Mouse (Mus musculus) embryonic facial prominence, embryonic 10.5 days (tissue): ENCODE results near the gene Atxn1. TPM values are rescaled to one million over a fixed set of nuclear protein-coding genes. Genes with fewer than 3 reads are reported as not detected.

Experiments
- DNase-seq: peaks from one replicate; pipeline ENCODE4 v3.0.0-alpha.2; 2017; ENCODE audit warnings: low spot score
- H3K27ac ChIP-seq: fragments of 300-500 bp; sonication (generic); replicated peaks from 2 replicates; pipeline ENCODE4 v1.5.1; 2016; ENCODE audit warnings: mild to moderate bottlenecking
- H3K27me3 ChIP-seq: fragments of 300-500 bp; sonication (generic); replicated peaks from 2 replicates; pipeline ENCODE4 v1.6.1; 2016; ENCODE audit warnings: low read depth, mild to moderate bottlenecking; ENCODE audit not compliant: poor library complexity, severe bottlenecking
- H3K36me3 ChIP-seq: fragments of 300-500 bp; sonication (generic); replicated peaks from 2 replicates; pipeline ENCODE4 v1.6.1; 2016; ENCODE audit warnings: mild to moderate bottlenecking, moderate library complexity
- H3K4me1 ChIP-seq: fragments of 300-500 bp; sonication (generic); 2 replicates; pipeline ENCODE4 v1.6.1; 2016
- H3K4me3 ChIP-seq: fragments of 300-500 bp; sonication (generic); 2 replicates; pipeline ENCODE4 v1.5.1; 2016; ENCODE audit warnings: mild to moderate bottlenecking, moderate library complexity
- H3K9me3 ChIP-seq: fragments of 300-500 bp; sonication (generic); 2 replicates; pipeline ENCODE4 v1.6.1; 2016; ENCODE audit warnings: mild to moderate bottlenecking
- WGBS: fragments of 180-500 bp; shearing (Covaris S2); methylation state at CpG from one replicate; pipeline ENCODE4 v1.1.7; 2016; 5-methylcytosine and 5-hydroxymethylcytosine counted together
- polyA plus RNA-seq: library from polyadenylated mRNA; unstranded; fragments of >200 nt; fragmentation: Nextera tagmentation; extraction: Ambion mirVana; gene quantifications from 2 replicates; pipeline ENCODE4 v1.2.1, GENCODE M21; 2016

Gene Atxn1
- polyA plus RNA-seq, 1 experiment from 2014 or later, result 1.1 TPM

- 76% methylated on average over 4 of the region's 4 CpGs for WGBS
- no peaks in the 10 kb centered on the region for H3K9me3 ChIP-seq
- H3K4me1 ChIP-seq, result no peaks in the 10 kb centered on the region
- H3K4me3 ChIP-seq, result no peak overlapping the region
- DNase-seq, result no peak
- no peak overlapping the region for H3K27ac ChIP-seq
- no peaks in the 10 kb centered on the region for H3K27me3 ChIP-seq
- H3K36me3 ChIP-seq, result no peaks in the 10 kb centered on the region
These were observed 406.4 kb downstream of the Atxn1 start for GRCm38 (mm10) chr13:45558367-45558766.

- Histone ChIP-seq H3K4me3 (no peak overlapping the region), H3K9me3 (no peaks in the 10 kb centered on the region), H3K27ac (no peak overlapping the region), H3K4me1 (no peaks in the 10 kb centered on the region), H3K36me3 (no peaks in the 10 kb centered on the region), H3K27me3 (no peaks in the 10 kb centered on the region)
- 79% methylated on average over 7 of the region's 7 CpGs for WGBS
- no peak for DNase-seq
These were observed 411.1 kb downstream of the Atxn1 start for GRCm38 (mm10) chr13:45553674-45554073.

GRCm38 (mm10) chr13:45547549-45547948 is 417.3 kb downstream of the Atxn1 start:
- DNase-seq, result no peak
- no peaks in the 10 kb centered on the region for H3K36me3 ChIP-seq
- no peaks in the 10 kb centered on the region for H3K27me3 ChIP-seq
- no peaks in the 10 kb centered on the region for H3K9me3 ChIP-seq
- H3K4me3 ChIP-seq, result no peak overlapping the region
- 78% methylated on average over 5 of the region's 5 CpGs for WGBS
- no peak overlapping the region for H3K27ac ChIP-seq
- 0 out of 2 replicates have a peak, but pooled peaks cover 3% of the 10 kb centered on the region for H3K4me1 ChIP-seq

- no peak for DNase-seq
- WGBS, result 88% methylated on average over 4 of the region's 4 CpGs
- no peaks in the 10 kb centered on the region for H3K9me3 ChIP-seq
- H3K36me3 ChIP-seq, result no peaks in the 10 kb centered on the region
- 0 out of 2 replicates have a peak, but pooled peaks cover 3% of the 10 kb centered on the region for H3K4me1 ChIP-seq
- no peaks in the 10 kb centered on the region for H3K27me3 ChIP-seq
- H3K4me3 ChIP-seq, result no peak overlapping the region
- H3K27ac ChIP-seq, result no peak overlapping the region
These were observed 417.9 kb downstream of the Atxn1 start for GRCm38 (mm10) chr13:45546946-45547345.

- no peak for DNase-seq
- Histone ChIP-seq H3K27me3 (no peaks in the 10 kb centered on the region), H3K9me3 (no peaks in the 10 kb centered on the region; the same call in 1 of the 2 replicates), H3K4me3 (no peak overlapping the region), H3K36me3 (no peaks in the 10 kb centered on the region), H3K4me1 (0 out of 2 replicates have a peak, but pooled peaks cover 3% of the 10 kb centered on the region), H3K27ac (no peak overlapping the region)
- WGBS, result 78% methylated on average over 13 of the region's 13 CpGs
These were observed 418.8 kb downstream of the Atxn1 start for GRCm38 (mm10) chr13:45545974-45546373.

- H3K9me3 ChIP-seq, result no peaks in the 10 kb centered on the region; the same call in 1 of the 2 replicates
- H3K27me3 ChIP-seq, result no peaks in the 10 kb centered on the region
- peak overlapping the region; percentile 75 for H3K27ac ChIP-seq
- peaks cover 19% of the 10 kb centered on the region for H3K4me1 ChIP-seq
- 8% methylated on average over 10 of the region's 10 CpGs for WGBS
- DNase-seq, result peak; percentile 84
- H3K36me3 ChIP-seq, result no peaks in the 10 kb centered on the region
- peak overlapping the region; percentile 55 for H3K4me3 ChIP-seq
These were observed 425.6 kb downstream of the Atxn1 start for GRCm38 (mm10) chr13:45539205-45539568.

- Histone ChIP-seq H3K4me3 (peak overlapping the region; percentile 55), H3K27ac (peak overlapping the region; percentile 75), H3K4me1 (peaks cover 19% of the 10 kb centered on the region), H3K27me3 (no peaks in the 10 kb centered on the region), H3K36me3 (no peaks in the 10 kb centered on the region), H3K9me3 (no peaks in the 10 kb centered on the region; the same call in 1 of the 2 replicates)
- DNase-seq, result peak; percentile 85
- 30% methylated on average over 10 of the region's 10 CpGs for WGBS
These were observed 426.1 kb downstream of the Atxn1 start for GRCm38 (mm10) chr13:45538532-45539204.

- 87% methylated on average over 9 of the region's 9 CpGs for WGBS
- no peak overlapping the region for H3K27ac ChIP-seq
- H3K27me3 ChIP-seq, result no peaks in the 10 kb centered on the region
- no peaks in the 10 kb centered on the region; the same call in 1 of the 2 replicates for H3K9me3 ChIP-seq
- H3K36me3 ChIP-seq, result no peaks in the 10 kb centered on the region
- H3K4me1 ChIP-seq, result peaks cover 19% of the 10 kb centered on the region
- DNase-seq, result no peak
- H3K4me3 ChIP-seq, result no peak overlapping the region
These were observed 426.7 kb downstream of the Atxn1 start for GRCm38 (mm10) chr13:45538091-45538490.

GRCm38 (mm10) chr13:45537110-45537509 is 427.7 kb downstream of the Atxn1 start:
- Histone ChIP-seq H3K27me3 (no peaks in the 10 kb centered on the region), H3K4me3 (no peak overlapping the region), H3K27ac (no peak overlapping the region), H3K4me1 (peaks cover 19% of the 10 kb centered on the region), H3K36me3 (no peaks in the 10 kb centered on the region), H3K9me3 (no peaks in the 10 kb centered on the region; the same call in 1 of the 2 replicates)
- 85% methylated on average over 9 of the region's 9 CpGs for WGBS
- DNase-seq, result no peak

GRCm38 (mm10) chr13:45535731-45536453 is 428.9 kb downstream of the Atxn1 start:
- DNase-seq, result no peak
- WGBS, result 89% methylated on average over 9 of the region's 9 CpGs

GRCm38 (mm10) chr13:45530754-45531153 is 434.1 kb downstream of the Atxn1 start:
- no peaks in the 10 kb centered on the region for H3K9me3 ChIP-seq
- DNase-seq, result no peak
- no peaks in the 10 kb centered on the region for H3K36me3 ChIP-seq
- peaks cover 22% of the 10 kb centered on the region for H3K4me1 ChIP-seq
- peak overlapping the region; percentile 44; the same call in 1 of the 2 replicates for H3K27ac ChIP-seq
- H3K4me3 ChIP-seq, result no peak overlapping the region
- WGBS, result 45% methylated on average over 6 of the region's 6 CpGs
- H3K27me3 ChIP-seq, result no peaks in the 10 kb centered on the region

More at GRCm38 (mm10) chr13:45535731-45536453, 428.9 kb downstream of the Atxn1 start:
- Histone ChIP-seq H3K4me3 (no peak overlapping the region), H3K27me3 (no peaks in the 10 kb centered on the region), H3K9me3 (no peaks in the 10 kb centered on the region), H3K36me3 (no peaks in the 10 kb centered on the region), H3K4me1 (peaks cover 22% of the 10 kb centered on the region), H3K27ac (no peak overlapping the region)

GRCm38 (mm10) chr13:45528787-45529186 is 436.0 kb downstream of the Atxn1 start:
- Histone ChIP-seq H3K27ac (no peak overlapping the region), H3K27me3 (no peaks in the 10 kb centered on the region), H3K36me3 (no peaks in the 10 kb centered on the region), H3K4me3 (no peak overlapping the region), H3K4me1 (peaks cover 22% of the 10 kb centered on the region), H3K9me3 (no peaks in the 10 kb centered on the region)
- WGBS, result 87% methylated on average over 4 of the region's 4 CpGs
- no peak for DNase-seq
